Comparison of ENCODE assay signal across 11 mouse cellular contexts in genomic region chr11:76099193-76099975, GRCm38 (mm10).
DNase-seq lines count a peak whose midpoint lies in the region; ATAC-seq and TF ChIP-seq lines count a peak whose summit lies in the region.
"Had no signal": no experiment of that assay in that cellular context is flagged by ENCODE, and none has a peak within 500 bp of the region (broad histone marks: within the 10 kb centered on the region; RNA-seq: fewer than 3 reads in every experiment).

No protein-coding gene starts in this region.

- no peak overlapping the region for H3K9ac ChIP-seq in forebrain, embryonic 12.5 days
- no peak overlapping the region for H3K9ac ChIP-seq in forebrain, embryonic 11.5 days (ENCODE audit: low read length)
- H3K9ac ChIP-seq in lung, postnatal 0 days (replicated peaks; ENCODE audit: low read depth) = no peak overlapping the region
- H3K9ac ChIP-seq in intestine, embryonic 16.5 days (ENCODE audit: low read depth, low read length) = 0 out of 2 replicates have a peak overlapping the region, but pooled peaks have one; percentile 25
- no peak overlapping the region; the same call in 1 of the 2 replicates for H3K9ac ChIP-seq in stomach, embryonic 16.5 days (ENCODE audit: low read length)
- H3K9ac ChIP-seq: midbrain, embryonic 12.5 days had no signal

- ATAC-seq in forebrain, embryonic 12.5 days (ENCODE audit: low FRiP score) = no peak
- ATAC-seq in forebrain, embryonic 11.5 days (replicated peaks; ENCODE audit: low FRiP score) = no peak
- peak; percentile 37 for ATAC-seq in lung, postnatal 0 days
- peak; percentile 88 for ATAC-seq in intestine, embryonic 16.5 days
- ATAC-seq in stomach, embryonic 16.5 days (ENCODE audit: insufficient read depth, low FRiP score) = peak; percentile 85

- H3K36me3 ChIP-seq in forebrain, embryonic 12.5 days (replicated peaks) = peaks cover 18% of the 10 kb centered on the region
- no peaks in the 10 kb centered on the region for H3K36me3 ChIP-seq in forebrain, embryonic 11.5 days (ENCODE audit: control insufficient read depth, insufficient read depth, low read length)
- no peaks in the 10 kb centered on the region for H3K36me3 ChIP-seq in lung, postnatal 0 days (ENCODE audit: insufficient read depth, low read length)
- H3K36me3 ChIP-seq in intestine, embryonic 16.5 days (ENCODE audit: control insufficient read depth, insufficient read depth, low read length) = no peaks in the 10 kb centered on the region
- H3K36me3 ChIP-seq in stomach, embryonic 16.5 days (ENCODE audit: control insufficient read depth, insufficient read depth, low read length) = no peaks in the 10 kb centered on the region

- DNase-seq in forebrain, embryonic 11.5 days (ENCODE audit: low spot score) = no peak
- peak; percentile 41 for DNase-seq in lung, postnatal 0 days (ENCODE audit: low spot score)
- no peak for DNase-seq in lung, postnatal 4 days
- DNase-seq in thymus, postnatal 36 days = no peak
- DNase-seq in cerebellum, adult 8-10 months = no peak
- DNase-seq: cerebellum, postnatal 25 days; left cerebral cortex, postnatal 4 days had no signal

- no peak overlapping the region for H3K4me3 ChIP-seq in forebrain, embryonic 12.5 days (replicated peaks)
- no peak overlapping the region for H3K4me3 ChIP-seq in forebrain, embryonic 11.5 days (ENCODE audit: low read depth, low read length)
- H3K4me3 ChIP-seq in lung, postnatal 0 days (ENCODE audit: low read depth, low read length) = no peak overlapping the region
- H3K4me3 ChIP-seq in intestine, embryonic 16.5 days (ENCODE audit: low read length) = no peak overlapping the region
- H3K4me3 ChIP-seq in stomach, embryonic 16.5 days (replicated peaks; ENCODE audit: low read length) = no peak overlapping the region
- H3K4me3 ChIP-seq: midbrain, embryonic 12.5 days had no signal

- WGBS in forebrain, embryonic 12.5 days = 76% methylated on average over 4 of the region's 4 CpGs
- WGBS in forebrain, embryonic 11.5 days = 80% methylated on average over 4 of the region's 4 CpGs
- 16% methylated on average over 4 of the region's 4 CpGs for WGBS in lung, postnatal 0 days
- WGBS in intestine, embryonic 16.5 days = 19% methylated on average over 4 of the region's 4 CpGs
- WGBS in stomach, embryonic 16.5 days = 25% methylated on average over 4 of the region's 4 CpGs

- no peaks in the 10 kb centered on the region for H3K27me3 ChIP-seq in forebrain, embryonic 12.5 days
- no peaks in the 10 kb centered on the region for H3K27me3 ChIP-seq in forebrain, embryonic 11.5 days (ENCODE audit: control insufficient read depth, insufficient read depth, low read length)
- H3K27me3 ChIP-seq in lung, postnatal 0 days (replicated peaks; ENCODE audit: insufficient read depth, low read length) = no peaks in the 10 kb centered on the region
- no peaks in the 10 kb centered on the region for H3K27me3 ChIP-seq in intestine, embryonic 16.5 days (replicated peaks; ENCODE audit: control insufficient read depth, insufficient read depth, low read length)
- H3K27me3 ChIP-seq in stomach, embryonic 16.5 days (ENCODE audit: control insufficient read depth, insufficient read depth, low read length) = no peaks in the 10 kb centered on the region
- H3K27me3 ChIP-seq: midbrain, embryonic 12.5 days had no signal

- no peak for TF ChIP-seq EP300 in lung, postnatal 0 days (IDR thresholded peaks at IDR 0.05)

- H3K4me1 ChIP-seq in forebrain, embryonic 12.5 days = no peaks in the 10 kb centered on the region
- no peaks in the 10 kb centered on the region for H3K4me1 ChIP-seq in forebrain, embryonic 11.5 days (replicated peaks; ENCODE audit: control insufficient read depth, insufficient read depth, low read length)
- H3K4me1 ChIP-seq in lung, postnatal 0 days (ENCODE audit: insufficient read depth, low read depth, low read length) = peaks cover 13% of the 10 kb centered on the region; the same call in 1 of the 2 replicates
- peaks cover 26% of the 10 kb centered on the region for H3K4me1 ChIP-seq in intestine, embryonic 16.5 days (ENCODE audit: control insufficient read depth, insufficient read depth, low read length)
- peaks cover 31% of the 10 kb centered on the region for H3K4me1 ChIP-seq in stomach, embryonic 16.5 days (ENCODE audit: control insufficient read depth, insufficient read depth, low read length)
- H3K4me1 ChIP-seq: midbrain, embryonic 12.5 days had no signal

- H3K9me3 ChIP-seq in forebrain, embryonic 12.5 days = no peaks in the 10 kb centered on the region
- H3K9me3 ChIP-seq in forebrain, embryonic 11.5 days (ENCODE audit: control insufficient read depth, low read length) = no peaks in the 10 kb centered on the region
- no peaks in the 10 kb centered on the region for H3K9me3 ChIP-seq in lung, postnatal 0 days (ENCODE audit: low read length)
- no peaks in the 10 kb centered on the region for H3K9me3 ChIP-seq in intestine, embryonic 16.5 days (ENCODE audit: control insufficient read depth, low read length)
- no peaks in the 10 kb centered on the region for H3K9me3 ChIP-seq in stomach, embryonic 16.5 days (replicated peaks; ENCODE audit: control insufficient read depth, low read length)
- H3K9me3 ChIP-seq: midbrain, embryonic 12.5 days had no signal

- H3K27ac ChIP-seq in forebrain, embryonic 12.5 days = 0 out of 2 replicates have a peak overlapping the region, but pooled peaks have one; percentile 19
- H3K27ac ChIP-seq in forebrain, embryonic 11.5 days (ENCODE audit: low read depth, low read length) = no peak overlapping the region
- no peak overlapping the region for H3K27ac ChIP-seq in lung, postnatal 0 days (ENCODE audit: low read length)
- H3K27ac ChIP-seq in intestine, embryonic 16.5 days (ENCODE audit: low read length) = peak overlapping the region; percentile 82
- peak overlapping the region; percentile 82 for H3K27ac ChIP-seq in stomach, embryonic 16.5 days (ENCODE audit: low read length)
- H3K27ac ChIP-seq: midbrain, embryonic 12.5 days had no signal

- H3K4me2 ChIP-seq in forebrain, embryonic 12.5 days = no peak overlapping the region
- no peak overlapping the region for H3K4me2 ChIP-seq in forebrain, embryonic 11.5 days (ENCODE audit: low read depth, low read length, severe bottlenecking)
- H3K4me2 ChIP-seq in lung, postnatal 0 days (replicated peaks; ENCODE audit: low read depth, low read length) = no peak overlapping the region
- 0 out of 2 replicates have a peak overlapping the region, but pooled peaks have one; percentile 0 for H3K4me2 ChIP-seq in intestine, embryonic 16.5 days (ENCODE audit: low read depth, low read length)
- H3K4me2 ChIP-seq in stomach, embryonic 16.5 days (ENCODE audit: low read depth, low read length) = no peak overlapping the region
- H3K4me2 ChIP-seq: midbrain, embryonic 12.5 days had no signal

- no peak for TF ChIP-seq CTCF in lung, postnatal 0 days (IDR thresholded peaks at IDR 0.05)

Comparison
In these comparisons a context has a peak if more than half of its experiments do, and no peak if none do; other contexts are left out.
1. H3K27ac ChIP-seq: peak in forebrain, embryonic 12.5 days (single experiment), intestine, embryonic 16.5 days (single experiment) and stomach, embryonic 16.5 days (single experiment); none in forebrain, embryonic 11.5 days (single experiment) and lung, postnatal 0 days (single experiment).
2. ATAC-seq: peak in lung, postnatal 0 days (single experiment), intestine, embryonic 16.5 days (single experiment) and stomach, embryonic 16.5 days (single experiment); none in forebrain, embryonic 12.5 days (single experiment) and forebrain, embryonic 11.5 days (single experiment).